Mouse (Mus musculus) kidney, embryonic 15.5 days (tissue): ENCODE data around the gene Ddo. TPM values are rescaled to one million over a fixed set of nuclear protein-coding genes. Genes with fewer than 3 reads are reported as not detected.
A peak's percentile ranks its signal among the peaks of the same experiment; 100 is the strongest.

ENCODE experiments used
- ATAC-seq: fragments of 200-750 bp; cut with Nextera tagmentation; replicated peaks from 2 replicates; pipeline ENCODE4 v1.8.0; 2017; ENCODE audit warnings: moderate TSS enrichment; ENCODE audit not compliant: low FRiP score
- H3K27ac ChIP-seq: fragments of 300-500 bp; sonication (generic); 2 replicates; pipeline ENCODE4 v1.5.1; 2015; ENCODE audit warnings: mild to moderate bottlenecking, inconsistent platforms
- H3K27me3 ChIP-seq: fragments of 300-500 bp; sonication (generic); 2 replicates; pipeline ENCODE4 v1.6.1; 2015; ENCODE audit warnings: inconsistent platforms
- H3K36me3 ChIP-seq: fragments of 300-500 bp; sonication (generic); 2 replicates; pipeline ENCODE4 v1.6.1; 2015; ENCODE audit warnings: inconsistent platforms
- H3K4me1 ChIP-seq: fragments of 300-500 bp; sonication (generic); 2 replicates; pipeline ENCODE4 v1.6.1; 2015; ENCODE audit warnings: inconsistent platforms
- H3K4me2 ChIP-seq: fragments of 300-500 bp; sonication (generic); 2 replicates; pipeline ENCODE4 v1.6.1; 2015; ENCODE audit warnings: moderate library complexity, mild to moderate bottlenecking, inconsistent platforms
- H3K4me3 ChIP-seq: fragments of 300-500 bp; sonication (generic); replicated peaks from 2 replicates; pipeline ENCODE4 v1.5.1; 2015; ENCODE audit warnings: mild to moderate bottlenecking, inconsistent platforms
- H3K9ac ChIP-seq: fragments of 300-500 bp; sonication (generic); 2 replicates; pipeline ENCODE4 v1.6.1; 2015; ENCODE audit warnings: mild to moderate bottlenecking, inconsistent platforms
- H3K9me3 ChIP-seq: fragments of 300-500 bp; sonication (generic); replicated peaks from 2 replicates; pipeline ENCODE4 v1.6.1; 2016; ENCODE audit warnings: inconsistent platforms
- WGBS: fragments of 180-500 bp; shearing (Covaris S2); methylation state at CpG from one replicate; pipeline ENCODE4 v1.1.7; 2015; ENCODE audit warnings: mixed read lengths; 5-methylcytosine and 5-hydroxymethylcytosine counted together
- polyA plus RNA-seq: library from polyadenylated mRNA; unstranded; fragments of >200 nt; fragmentation: Nextera tagmentation; extraction: Ambion mirVana; gene quantifications from 2 replicates; pipeline ENCODE4 v1.2.1, GENCODE M21; 2015

Gene Ddo
- polyA plus RNA-seq, 1 experiment from 2014 or later = 0.53 TPM

DNA sequence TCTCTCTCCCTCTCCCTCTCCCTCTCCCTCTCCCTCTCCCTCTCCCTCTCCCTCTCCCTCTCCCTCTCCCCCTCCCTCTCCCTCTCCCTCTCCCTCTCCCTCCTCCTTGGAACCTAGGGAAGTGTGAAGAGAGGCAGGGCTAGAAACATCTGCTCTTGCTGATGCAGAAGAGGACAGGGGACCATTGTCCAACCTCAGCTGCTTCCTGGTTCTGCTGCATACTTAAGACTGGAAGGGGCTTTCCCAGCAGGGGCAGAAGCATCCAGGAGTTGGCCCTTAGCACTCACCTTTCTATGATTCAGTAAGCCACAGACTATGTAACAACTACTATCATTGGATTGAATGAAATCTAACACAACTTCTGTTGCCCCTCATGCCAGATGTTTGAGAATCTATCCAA lies 38.8 kb downstream of the Ddo start:
- Histone ChIP-seq H3K9ac (no peak overlapping the region), H3K9me3 (no peaks in the 10 kb centered on the region), H3K27me3 (no peaks in the 10 kb centered on the region), H3K4me2 (no peak overlapping the region), H3K36me3 (no peaks in the 10 kb centered on the region), H3K27ac (no peak overlapping the region), H3K4me3 (no peak overlapping the region), H3K4me1 (no peaks in the 10 kb centered on the region)
- ATAC-seq = no peak

DNA sequence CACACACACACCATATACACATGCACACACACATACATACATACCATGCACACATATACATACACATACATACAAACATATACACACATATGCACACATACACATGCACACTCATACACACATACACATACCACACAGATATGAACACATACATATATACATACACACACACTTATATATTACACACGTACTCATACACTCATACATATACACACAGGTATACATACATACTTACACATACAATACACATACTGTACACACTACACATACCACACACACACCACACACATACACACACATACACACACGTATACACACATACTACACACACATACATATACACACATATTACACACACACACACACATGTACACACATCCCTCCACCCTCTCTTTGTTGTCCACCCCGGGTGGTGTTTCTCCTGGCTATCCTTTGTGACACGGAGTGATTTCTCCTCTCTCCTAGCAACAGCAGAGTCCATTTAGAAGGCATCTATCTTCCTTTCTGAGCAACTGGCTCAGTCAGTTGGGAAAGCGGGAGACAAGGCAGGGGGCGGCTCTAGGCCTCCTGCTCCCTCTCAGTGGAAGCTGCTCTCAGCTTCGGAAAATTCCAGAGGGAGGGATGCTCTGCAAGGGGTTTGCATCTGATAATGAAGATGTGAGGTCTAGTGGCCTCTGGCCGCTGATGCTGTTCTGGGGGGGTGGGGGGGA lies 42.9 kb downstream of the Ddo start:
- Histone ChIP-seq H3K4me3 (no peak overlapping the region), H3K4me2 (no peak overlapping the region), H3K27me3 (no peaks in the 10 kb centered on the region), H3K4me1 (peaks cover 8% of the 10 kb centered on the region), H3K9me3 (no peaks in the 10 kb centered on the region), H3K9ac (no peak overlapping the region), H3K36me3 (no peaks in the 10 kb centered on the region), H3K27ac (no peak overlapping the region)
- ATAC-seq = no peak
- 76% methylated on average over 8 of the region's 8 CpGs for WGBS

DNA sequence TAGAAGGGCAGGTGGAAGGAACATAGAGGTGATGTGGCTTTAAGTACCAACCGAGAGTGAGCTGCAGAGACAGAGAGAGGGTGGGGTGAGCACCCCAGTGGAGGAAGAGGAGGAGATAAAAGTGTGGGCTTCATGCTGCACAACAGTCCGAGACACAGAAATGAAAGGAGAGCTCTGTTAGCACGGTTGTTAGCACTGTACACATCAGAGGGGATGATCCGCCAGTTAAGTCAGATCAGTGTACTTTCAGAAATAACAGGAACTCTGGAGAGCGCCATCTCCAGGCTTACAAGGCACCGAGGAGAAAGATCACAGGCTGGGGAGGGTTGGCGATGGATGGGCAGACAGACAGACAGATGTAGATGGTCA lies 43.5 kb downstream of the Ddo start:
- H3K9me3 ChIP-seq = no peaks in the 10 kb centered on the region

DNA sequence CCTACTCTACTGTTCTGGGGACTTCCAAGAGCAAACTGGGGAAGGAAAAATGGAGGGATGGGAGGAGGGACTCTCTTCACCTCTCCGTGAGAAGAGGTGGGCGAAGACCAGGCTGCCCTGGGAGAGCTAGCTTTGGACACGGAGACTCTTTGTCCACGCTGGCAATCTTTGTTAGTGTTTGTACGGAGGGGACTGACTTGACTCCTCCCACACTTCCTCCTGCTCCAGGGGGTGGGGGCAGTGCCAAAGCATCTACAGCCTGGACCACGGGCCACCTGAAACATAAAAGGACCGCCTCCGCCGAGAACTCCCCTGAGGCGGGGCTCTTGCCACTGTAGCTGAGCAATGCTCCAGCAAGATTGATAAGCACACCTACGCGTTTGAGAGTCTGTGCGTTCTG lies 44.3 kb downstream of the Ddo start:
- H3K27ac ChIP-seq = no peak overlapping the region
- WGBS = 7% methylated on average over 13 of the region's 13 CpGs
- no peaks in the 10 kb centered on the region for H3K9me3 ChIP-seq
- H3K27me3 ChIP-seq = no peaks in the 10 kb centered on the region
- H3K4me3 ChIP-seq = peak overlapping the region; percentile 35
- H3K4me1 ChIP-seq = peaks cover 8% of the 10 kb centered on the region
- H3K9ac ChIP-seq = 0 out of 2 replicates have a peak overlapping the region, but pooled peaks have one; percentile 14
- ATAC-seq = peak; percentile 64; the same call in 1 of the 2 replicates
- H3K4me2 ChIP-seq = peak overlapping the region; percentile 62
- no peaks in the 10 kb centered on the region for H3K36me3 ChIP-seq

More for the DNA sequence above, 43.5 kb downstream of the Ddo start:
- no peaks in the 10 kb centered on the region for H3K36me3 ChIP-seq
- no peak for ATAC-seq
- H3K27me3 ChIP-seq = no peaks in the 10 kb centered on the region
- WGBS = 78% methylated on average over 7 of the region's 7 CpGs
- H3K9ac ChIP-seq = no peak overlapping the region
- H3K4me1 ChIP-seq = peaks cover 8% of the 10 kb centered on the region
- H3K27ac ChIP-seq = no peak overlapping the region
- H3K4me3 ChIP-seq = no peak overlapping the region
- H3K4me2 ChIP-seq = no peak overlapping the region

DNA sequence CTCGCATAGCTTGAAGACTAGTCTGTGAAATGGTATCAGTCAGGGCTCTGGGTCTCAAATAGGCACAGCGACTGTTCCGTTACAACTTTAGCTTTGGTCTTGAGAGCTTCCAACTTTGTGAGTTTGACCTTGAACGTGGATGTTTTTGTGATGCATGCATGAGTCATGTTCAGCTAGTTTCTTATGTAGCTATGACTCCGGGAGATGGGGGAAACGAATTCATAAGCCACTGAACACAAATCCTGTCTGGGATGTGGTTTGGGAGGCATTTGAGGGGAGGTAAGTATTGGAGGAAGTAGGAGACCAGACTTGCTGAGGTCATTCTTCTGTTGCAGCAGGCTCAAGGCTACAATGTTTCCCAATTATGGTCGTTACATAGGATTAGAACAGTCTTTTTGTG lies 46.1 kb downstream of the Ddo start:
- Histone ChIP-seq H3K4me2 (no peak overlapping the region), H3K27ac (no peak overlapping the region), H3K36me3 (no peaks in the 10 kb centered on the region), H3K9ac (no peak overlapping the region), H3K9me3 (no peaks in the 10 kb centered on the region), H3K27me3 (0 out of 2 replicates have a peak, but pooled peaks cover under 1% of the 10 kb centered on the region), H3K4me3 (no peak overlapping the region), H3K4me1 (peaks cover 8% of the 10 kb centered on the region)
- ATAC-seq = no peak
- WGBS = 81% methylated on average over 7 of the region's 7 CpGs

DNA sequence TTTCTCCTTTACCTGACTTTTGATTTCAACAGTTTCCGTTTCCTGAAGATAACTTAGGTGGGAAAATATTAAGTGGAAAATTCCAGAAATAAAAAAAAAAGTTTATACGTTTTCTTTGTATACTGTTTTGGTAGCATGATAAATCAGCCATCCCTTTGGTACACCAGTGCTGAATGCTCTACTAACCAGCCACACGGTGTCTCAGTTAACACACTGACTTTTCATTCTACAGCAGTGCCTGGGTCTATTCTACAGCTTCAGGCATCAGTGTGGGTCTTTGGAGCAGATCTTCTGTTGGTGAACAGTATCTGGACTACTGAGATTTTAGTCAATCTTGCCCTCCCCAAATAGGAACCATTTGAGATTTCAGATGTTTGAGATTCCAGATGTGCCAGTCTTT lies 48.7 kb downstream of the Ddo start:
- 77% methylated on average over 3 of the region's 3 CpGs for WGBS
- Histone ChIP-seq H3K9me3 (no peaks in the 10 kb centered on the region), H3K4me3 (no peak overlapping the region), H3K27ac (no peak overlapping the region), H3K4me1 (peaks cover 16% of the 10 kb centered on the region), H3K27me3 (0 out of 2 replicates have a peak, but pooled peaks cover 2% of the 10 kb centered on the region), H3K4me2 (no peak overlapping the region), H3K36me3 (no peaks in the 10 kb centered on the region), H3K9ac (no peak overlapping the region)
- ATAC-seq = no peak

DNA sequence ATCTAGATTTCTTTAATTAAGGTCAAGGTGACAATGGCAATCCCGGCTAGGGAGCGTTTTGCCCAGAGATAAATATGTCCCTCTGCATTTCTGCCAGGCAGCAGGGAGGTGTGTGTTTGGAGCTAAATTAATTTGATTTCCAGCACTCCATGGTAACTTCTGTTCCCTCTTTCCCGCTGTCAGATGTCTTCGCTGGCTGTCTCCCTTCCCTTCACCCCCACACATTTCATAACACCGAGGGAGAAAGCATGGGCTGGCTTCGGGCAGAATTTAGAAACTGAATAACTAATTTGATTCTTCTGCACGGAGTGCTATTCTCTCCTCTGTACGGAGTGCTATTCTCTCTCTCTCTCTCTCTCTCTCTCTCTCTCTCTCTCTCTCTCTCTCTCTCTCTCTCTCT lies 52.7 kb downstream of the Ddo start:
- peaks cover 13% of the 10 kb centered on the region for H3K4me1 ChIP-seq
- 25% methylated on average over 8 of the region's 8 CpGs for WGBS
- no peaks in the 10 kb centered on the region for H3K9me3 ChIP-seq
- no peaks in the 10 kb centered on the region for H3K36me3 ChIP-seq
- H3K4me3 ChIP-seq = peak overlapping the region; percentile 58; the same call in 1 of the 2 replicates
- H3K9ac ChIP-seq = no peak overlapping the region
- no peak for ATAC-seq
- H3K4me2 ChIP-seq = peak overlapping the region; percentile 93
- H3K27me3 ChIP-seq = 0 out of 2 replicates have a peak, but pooled peaks cover 2% of the 10 kb centered on the region
- no peak overlapping the region for H3K27ac ChIP-seq

DNA sequence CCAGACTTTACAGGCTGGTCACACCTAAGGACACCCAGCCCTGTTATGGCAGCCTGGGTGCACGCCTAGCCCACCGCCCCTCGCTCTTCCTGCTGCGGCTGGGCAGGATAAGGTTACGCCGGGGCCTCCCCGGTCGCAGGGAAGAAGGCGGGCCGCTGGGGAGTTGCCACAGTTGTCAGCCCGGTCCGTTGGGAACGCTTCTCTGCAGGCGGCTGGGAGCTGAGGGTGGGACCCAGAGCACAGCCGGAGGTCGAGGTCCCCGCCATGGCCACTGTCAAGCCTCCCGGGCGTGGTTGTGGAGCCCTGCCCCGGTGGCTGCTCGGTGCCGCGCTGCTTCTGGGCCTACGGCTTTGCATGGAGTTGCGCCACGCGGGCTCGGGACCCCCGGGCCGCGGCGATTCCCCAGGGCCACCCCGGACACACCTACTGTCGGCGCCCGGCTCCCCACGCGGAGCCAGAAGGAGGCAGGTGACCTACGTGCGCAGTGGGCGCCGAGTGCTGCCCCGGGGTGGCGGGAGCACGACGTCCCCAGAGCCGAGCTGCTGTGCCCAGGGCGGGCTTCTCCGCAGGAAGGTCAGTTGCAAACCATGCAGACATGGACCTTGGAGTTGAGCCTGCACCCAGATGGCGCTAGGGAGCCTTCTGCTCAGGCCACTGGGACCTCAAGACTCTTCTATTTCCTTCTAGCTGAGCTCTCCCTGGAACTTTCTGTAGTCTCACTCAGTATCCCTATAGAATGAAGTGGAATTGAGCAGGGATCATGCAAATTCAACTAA lies 53.5 kb downstream of the Ddo start, which contains the start of gene Mettl24:
Gene Mettl24 (plus strand): TSS at position 191 of the 776 bp plus-strand sequence.
- ATAC-seq = peak; percentile 97
- Histone ChIP-seq H3K9ac (peak within 1 kb of the TSS; percentile 64), H3K4me1 (peaks cover 13% of the 10 kb centered on the region), H3K9me3 (no peaks in the 10 kb centered on the region), H3K36me3 (no peaks in the 10 kb centered on the region), H3K4me3 (peak within 1 kb of the TSS; percentile 58), H3K27ac (0 out of 2 replicates have a peak within 1 kb of the TSS, but pooled peaks have one; percentile 2), H3K27me3 (0 out of 2 replicates have a peak, but pooled peaks cover 2% of the 10 kb centered on the region), H3K4me2 (peak within 1 kb of the TSS; percentile 93)
- 0% methylated on average over 50 of the region's 50 CpGs for WGBS

DNA sequence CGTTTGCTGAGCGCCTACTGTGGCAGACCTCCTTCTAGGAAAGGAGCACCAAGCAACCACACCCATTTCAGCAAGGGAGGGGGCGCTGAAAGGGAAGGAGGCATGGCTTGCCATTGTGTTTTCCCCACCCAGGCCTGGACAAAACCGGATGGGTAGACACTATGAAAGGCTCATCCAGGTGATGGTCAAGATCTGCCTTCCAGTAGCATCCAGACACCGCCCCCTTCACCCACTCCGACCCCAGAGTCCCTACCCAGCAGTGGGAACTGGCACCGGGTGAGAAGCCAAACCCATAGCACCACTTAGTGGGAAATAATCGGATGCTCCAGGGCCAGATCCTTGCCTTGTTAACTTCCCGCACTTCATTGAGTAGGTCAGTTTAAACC lies 54.0 kb downstream of the Ddo start:
- peak; percentile 27; the same call in 1 of the 2 replicates for ATAC-seq
- peak overlapping the region; percentile 93 for H3K4me2 ChIP-seq
- no peak overlapping the region for H3K27ac ChIP-seq
- 60% methylated on average over 9 of the region's 9 CpGs for WGBS
- 0 out of 2 replicates have a peak overlapping the region, but pooled peaks have one; percentile 64 for H3K9ac ChIP-seq
- H3K27me3 ChIP-seq = 0 out of 2 replicates have a peak, but pooled peaks cover 2% of the 10 kb centered on the region
- no peaks in the 10 kb centered on the region for H3K9me3 ChIP-seq
- peaks cover 13% of the 10 kb centered on the region for H3K4me1 ChIP-seq
- H3K36me3 ChIP-seq = no peaks in the 10 kb centered on the region
- H3K4me3 ChIP-seq = peak overlapping the region; percentile 58; the same call in 1 of the 2 replicates

DNA sequence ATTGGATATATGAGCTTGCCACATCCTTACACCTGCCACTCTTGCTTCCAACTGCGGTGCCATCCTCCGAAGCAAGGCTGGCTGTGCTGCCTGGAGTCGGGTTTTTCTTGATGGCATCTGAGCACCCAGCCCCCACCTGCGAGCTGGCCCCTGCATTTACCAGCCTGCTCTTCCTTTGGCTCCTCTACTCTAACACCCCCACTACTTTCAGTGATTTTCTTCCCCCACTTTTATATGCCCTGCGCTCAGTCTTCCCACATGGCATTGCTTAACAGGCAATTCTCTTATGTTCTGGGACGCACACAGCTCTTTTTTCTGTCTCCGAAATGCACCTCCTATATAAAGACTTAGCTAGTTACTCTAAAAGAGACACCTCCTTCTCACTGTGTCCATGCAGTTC lies 54.5 kb downstream of the Ddo start:
- no peaks in the 10 kb centered on the region for H3K36me3 ChIP-seq
- ATAC-seq = no peak
- peaks cover 13% of the 10 kb centered on the region for H3K4me1 ChIP-seq
- H3K9ac ChIP-seq = no peak overlapping the region
- H3K27ac ChIP-seq = no peak overlapping the region
- 0 out of 2 replicates have a peak, but pooled peaks cover 2% of the 10 kb centered on the region for H3K27me3 ChIP-seq
- 93% methylated on average over 7 of the region's 7 CpGs for WGBS
- H3K4me3 ChIP-seq = no peak overlapping the region
- no peak overlapping the region for H3K4me2 ChIP-seq
- H3K9me3 ChIP-seq = no peaks in the 10 kb centered on the region

DNA sequence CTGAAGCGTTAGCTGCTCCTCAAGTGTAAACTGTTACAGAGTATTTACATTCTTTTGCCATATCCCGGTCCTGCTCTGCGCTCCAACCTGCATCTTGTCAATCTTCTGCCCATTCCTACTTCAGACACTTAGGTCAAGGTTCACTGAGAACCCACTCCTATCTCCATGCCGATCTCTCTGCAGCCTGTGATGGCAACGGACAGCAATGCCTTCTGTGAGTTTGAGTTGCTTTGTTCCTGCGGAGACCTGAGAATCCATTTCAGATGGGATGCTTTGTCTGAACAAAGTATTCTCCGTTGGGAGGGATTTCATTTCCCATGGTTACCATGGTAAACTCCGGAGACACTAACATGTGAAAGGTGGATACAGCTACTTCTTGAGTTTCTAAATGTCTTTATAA lies 55.8 kb downstream of the Ddo start:
- 59% methylated on average over 8 of the region's 8 CpGs for WGBS
- no peak overlapping the region for H3K9ac ChIP-seq
- no peak for ATAC-seq

DNA sequence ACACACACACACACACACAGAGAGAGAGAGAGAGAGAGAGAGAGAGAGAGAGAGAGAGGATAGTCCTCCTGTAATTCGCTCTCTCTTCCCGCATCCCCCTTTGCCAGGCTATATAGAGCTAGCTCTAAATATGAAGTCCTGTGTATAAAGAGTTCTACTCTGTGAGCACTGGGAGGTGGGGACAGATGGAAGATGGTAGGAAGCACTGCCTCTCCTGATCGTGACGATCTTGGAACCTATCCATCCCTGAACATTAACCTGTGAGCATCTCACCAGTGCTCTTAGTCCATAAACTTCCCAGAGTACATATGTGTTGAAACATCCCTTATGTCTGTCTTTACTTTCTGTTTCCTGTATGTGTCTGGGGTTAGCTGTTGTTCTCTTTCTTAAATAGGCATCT lies 57.2 kb downstream of the Ddo start:
- H3K36me3 ChIP-seq = no peaks in the 10 kb centered on the region
- H3K9ac ChIP-seq = no peak overlapping the region
- no peak overlapping the region for H3K4me3 ChIP-seq
- no peaks in the 10 kb centered on the region for H3K9me3 ChIP-seq
- ATAC-seq = no peak
- no peak overlapping the region for H3K27ac ChIP-seq
- no peak overlapping the region for H3K4me2 ChIP-seq
- H3K27me3 ChIP-seq = no peaks in the 10 kb centered on the region
- WGBS = 84% methylated on average over 4 of the region's 4 CpGs
- H3K4me1 ChIP-seq = peaks cover 13% of the 10 kb centered on the region

More for the DNA sequence above, 55.8 kb downstream of the Ddo start:
- H3K4me2 ChIP-seq = no peak overlapping the region
- no peak overlapping the region for H3K27ac ChIP-seq
- H3K4me3 ChIP-seq = no peak overlapping the region
- H3K4me1 ChIP-seq = peaks cover 13% of the 10 kb centered on the region
- H3K27me3 ChIP-seq = 0 out of 2 replicates have a peak, but pooled peaks cover 2% of the 10 kb centered on the region
- H3K36me3 ChIP-seq = no peaks in the 10 kb centered on the region
- H3K9me3 ChIP-seq = no peaks in the 10 kb centered on the region
